Mouse (Mus musculus) midbrain, embryonic 16.5 days (tissue): ENCODE results near the gene Ctse. TPM values are rescaled to one million over a fixed set of nuclear protein-coding genes. Genes with fewer than 3 reads are reported as not detected.

ENCODE experiments used
- ATAC-seq: fragments of 200-750 bp; cut with Nextera tagmentation; 2 replicates; pipeline ENCODE4 v1.8.0; 2017; ENCODE audit warnings: moderate TSS enrichment
- H3K27ac ChIP-seq: fragments of 300-500 bp; sonication (generic); 2 replicates; pipeline ENCODE4 v1.5.1; 2014; ENCODE audit warnings: mild to moderate bottlenecking, low read length, mixed read lengths
- H3K27me3 ChIP-seq: fragments of 300-500 bp; sonication (generic); 2 replicates; pipeline ENCODE4 v1.6.1; 2014; ENCODE audit warnings: low read depth, low read length, mixed read lengths; ENCODE audit not compliant: control insufficient read depth, insufficient read depth
- H3K36me3 ChIP-seq: fragments of 300-500 bp; sonication (generic); 2 replicates; pipeline ENCODE4 v1.6.1; 2014; ENCODE audit warnings: mild to moderate bottlenecking, low read length, moderate library complexity, mixed read lengths; ENCODE audit not compliant: control insufficient read depth, insufficient read depth
- H3K4me1 ChIP-seq: fragments of 300-500 bp; sonication (generic); 2 replicates; pipeline ENCODE4 v1.6.1; 2014; ENCODE audit warnings: mild to moderate bottlenecking, low read length, mixed read lengths; ENCODE audit not compliant: control insufficient read depth, insufficient read depth
- H3K4me2 ChIP-seq: fragments of 300-500 bp; sonication (generic); 2 replicates; pipeline ENCODE4 v1.6.1; 2014; ENCODE audit warnings: mild to moderate bottlenecking, low read length, mixed read lengths
- H3K4me3 ChIP-seq: fragments of 300-500 bp; sonication (generic); 2 replicates; pipeline ENCODE4 v1.5.1; 2014; ENCODE audit warnings: low read depth, mild to moderate bottlenecking, low read length, moderate library complexity, mixed read lengths
- H3K9ac ChIP-seq: fragments of 300-500 bp; sonication (generic); 2 replicates; pipeline ENCODE4 v1.6.1; 2014; ENCODE audit warnings: low read depth, low read length, mixed read lengths
- H3K9me3 ChIP-seq: fragments of 300-500 bp; sonication (generic); replicated peaks from 2 replicates; pipeline ENCODE4 v1.6.1; 2014; ENCODE audit warnings: mild to moderate bottlenecking, low read length, mixed read lengths; ENCODE audit not compliant: control insufficient read depth, poor library complexity, severe bottlenecking
- WGBS: fragments of 180-500 bp; shearing (Covaris S2); extraction: QIAGEN DNeasy Blood & Tissue Kit; methylation state at CpG from one replicate; pipeline ENCODE4 v1.1.7; 2014; 5-methylcytosine and 5-hydroxymethylcytosine counted together
- polyA plus RNA-seq: library from polyadenylated mRNA; unstranded; fragments of >200 nt; fragmentation: Nextera tagmentation; extraction: Ambion mirVana; gene quantifications from 2 replicates; pipeline ENCODE4 v1.2.1, GENCODE M21; 2015

Gene Ctse
- polyA plus RNA-seq, 1 experiment from 2014 or later, result not detected

- Histone ChIP-seq H3K9ac (no peak overlapping the region), H3K4me2 (no peak overlapping the region), H3K36me3 (no peaks in the 10 kb centered on the region), H3K27me3 (no peaks in the 10 kb centered on the region), H3K27ac (no peak overlapping the region), H3K4me3 (no peak overlapping the region), H3K4me1 (peaks cover 3% of the 10 kb centered on the region; the same call in 1 of the 2 replicates), H3K9me3 (no peaks in the 10 kb centered on the region)
- no peak for ATAC-seq
- WGBS, result 46% methylated on average over 4 of the region's 4 CpGs
Observed at GRCm38 (mm10) chr1:131723549-131723948, 85.4 kb downstream of the Ctse start.

Other genes with a start within 250 kb of the Ctse start
- 26.5 and 31.7 TPM in 2 replicates for gene Srgap2, start 111.0 kb upstream of the Ctse start, polyA plus RNA-seq
- gene Fam72a, start 110.4 kb upstream of the Ctse start, polyA plus RNA-seq, result 0.77 and 1.1 TPM in 2 replicates
- gene Avpr1b, start 39.1 kb upstream of the Ctse start, polyA plus RNA-seq, result not detected in 2 replicates
- 0.68 and 0.87 TPM in 2 replicates for gene Rab7b, start 50.4 kb downstream of the Ctse start, polyA plus RNA-seq
- gene Slc26a9, start 105.7 kb downstream of the Ctse start, polyA plus RNA-seq, result 0.04 TPM in 2 replicates
- gene Pm20d1, start 159.1 kb downstream of the Ctse start, polyA plus RNA-seq, result 0.15 and 0.46 TPM in 2 replicates
- gene Slc41a1, start 189.2 kb downstream of the Ctse start, polyA plus RNA-seq, result 17.7 and 18.2 TPM in 2 replicates
- 6.7 and 7.6 TPM in 2 replicates for gene Rab29, start 228.9 kb downstream of the Ctse start, polyA plus RNA-seq